Mouse (Mus musculus) activated CD4-positive, CD25-positive, alpha-beta regulatory T cell, adult 4 months (primary cell): Measurements from ENCODE around the gene Cobll1. TPM values are rescaled to one million over a fixed set of nuclear protein-coding genes. Genes with fewer than 3 reads are reported as not detected.

Experiments
- ATAC-seq: one replicate; pipeline ENCODE4 v1.8.0; 2017
- polyA plus RNA-seq, 2 experiments: library from polyadenylated mRNA; unstranded; fragments of 100-300 nt; shearing (Covaris generic); gene quantifications; one replicate each; pipeline ENCODE4 v1.2.1; 2017

Gene Cobll1
- polyA plus RNA-seq, 2 experiments from 2014 or later = 2.6 to 4.7 TPM

- peak; percentile 93 for ATAC-seq
Measured at GRCm38 (mm10) chr2:65145421-65146117, 93.6 kb downstream of the Cobll1 start.

GRCm38 (mm10) chr2:65141093-65141661, 98.0 kb downstream of the Cobll1 start:
- no peak for ATAC-seq

- ATAC-seq = no peak
Measured at GRCm38 (mm10) chr2:65140330-65140922, 98.8 kb downstream of the Cobll1 start.

- no peak for ATAC-seq
Measured at GRCm38 (mm10) chr2:65139606-65140329, 99.4 kb downstream of the Cobll1 start.

- ATAC-seq = no peak
Measured at GRCm38 (mm10) chr2:65138992-65139391, 100.2 kb downstream of the Cobll1 start.

GRCm38 (mm10) chr2:65126141-65126783, 112.9 kb downstream of the Cobll1 start:
- no peak for ATAC-seq

GRCm38 (mm10) chr2:65123702-65124101, 115.5 kb downstream of the Cobll1 start:
- ATAC-seq = no peak

- ATAC-seq = no peak
Measured at GRCm38 (mm10) chr2:65121435-65121834, 117.8 kb downstream of the Cobll1 start.

- ATAC-seq = no peak
Measured at GRCm38 (mm10) chr2:65121012-65121411, 118.2 kb downstream of the Cobll1 start.

- no peak for ATAC-seq
Measured at GRCm38 (mm10) chr2:65120112-65120511, 119.1 kb downstream of the Cobll1 start.

- ATAC-seq = no peak
Measured at GRCm38 (mm10) chr2:65119667-65120066, 119.5 kb downstream of the Cobll1 start.

GRCm38 (mm10) chr2:65119076-65119475, 120.1 kb downstream of the Cobll1 start:
- ATAC-seq = no peak

- ATAC-seq = no peak
Measured at GRCm38 (mm10) chr2:65117859-65118258, 121.3 kb downstream of the Cobll1 start.

- ATAC-seq = no peak
Measured at GRCm38 (mm10) chr2:65116428-65117125, 122.6 kb downstream of the Cobll1 start.

- ATAC-seq = no peak
Measured at GRCm38 (mm10) chr2:65113191-65113590, 126.0 kb downstream of the Cobll1 start.

GRCm38 (mm10) chr2:65104569-65104968, 134.6 kb downstream of the Cobll1 start:
- ATAC-seq = no peak

- ATAC-seq = no peak
Measured at GRCm38 (mm10) chr2:65103801-65104200, 135.4 kb downstream of the Cobll1 start.

GRCm38 (mm10) chr2:65101388-65101787, 137.8 kb downstream of the Cobll1 start:
- no peak for ATAC-seq

- ATAC-seq = no peak
Measured at GRCm38 (mm10) chr2:65100001-65100400, 139.2 kb downstream of the Cobll1 start.

- ATAC-seq = no peak
Measured at GRCm38 (mm10) chr2:65095571-65095970, 143.6 kb downstream of the Cobll1 start.

GRCm38 (mm10) chr2:65093990-65094389, 145.2 kb downstream of the Cobll1 start:
- no peak for ATAC-seq

- no peak for ATAC-seq
Measured at GRCm38 (mm10) chr2:65090986-65091385, 148.2 kb downstream of the Cobll1 start.
